Mouse (Mus musculus) lung, postnatal 0 days (tissue): Measurements from ENCODE around the gene Cbfb. TPM values are rescaled to one million over a fixed set of nuclear protein-coding genes. Genes with fewer than 3 reads are reported as not detected.

Experiments used
- ATAC-seq: fragments of 200-750 bp; cut with Nextera tagmentation; 2 replicates; pipeline ENCODE4 v1.8.0; 2017; ENCODE audit warnings: moderate library complexity
- DNase-seq: peaks from one replicate; pipeline ENCODE4 v3.0.0-alpha.2; 2016; ENCODE audit warnings: low spot score
- H3K27ac ChIP-seq: fragments of 300-500 bp; sonication (generic); 2 replicates; pipeline ENCODE4 v1.5.1; 2014; ENCODE audit warnings: antibody characterized with exemption, mild to moderate bottlenecking, low read length, mixed read lengths
- H3K27me3 ChIP-seq: fragments of 300-500 bp; sonication (generic); replicated peaks from 2 replicates; pipeline ENCODE4 v1.6.1; 2014; ENCODE audit warnings: low read length, mixed read lengths; ENCODE audit not compliant: insufficient read depth
- H3K36me3 ChIP-seq: fragments of 300-500 bp; sonication (generic); 2 replicates; pipeline ENCODE4 v1.6.1; 2014; ENCODE audit warnings: low read length, mixed read lengths; ENCODE audit not compliant: insufficient read depth
- H3K4me1 ChIP-seq: fragments of 300-500 bp; sonication (generic); 2 replicates; pipeline ENCODE4 v1.6.1; 2014; ENCODE audit warnings: antibody characterized with exemption, low read depth, low read length, mixed read lengths; ENCODE audit not compliant: insufficient read depth
- H3K4me2 ChIP-seq: fragments of 300-500 bp; sonication (generic); replicated peaks from 2 replicates; pipeline ENCODE4 v1.6.1; 2014; ENCODE audit warnings: low read depth, mild to moderate bottlenecking, low read length, moderate library complexity, mixed read lengths
- H3K4me3 ChIP-seq: fragments of 300-500 bp; sonication (generic); 2 replicates; pipeline ENCODE4 v1.5.1; 2014; ENCODE audit warnings: low read depth, low read length
- H3K9ac ChIP-seq: fragments of 300-500 bp; sonication (generic); replicated peaks from 2 replicates; pipeline ENCODE4 v1.6.1; 2014; ENCODE audit warnings: low read depth, mild to moderate bottlenecking
- H3K9me3 ChIP-seq: fragments of 300-500 bp; sonication (generic); 2 replicates; pipeline ENCODE4 v1.6.1; 2016; ENCODE audit warnings: low read length, mixed read lengths
- CTCF ChIP-seq: IDR thresholded peaks from 2 replicates; pipeline ENCODE4 v1.5.1; 2016; ENCODE audit warnings: antibody characterized with exemption, mild to moderate bottlenecking
- EP300 ChIP-seq: IDR thresholded peaks from 2 replicates; pipeline ENCODE4 v1.6.1; 2016; ENCODE audit warnings: antibody characterized with exemption, mild to moderate bottlenecking, control low read depth
- WGBS: fragments of 180-500 bp; shearing (Covaris S2); extraction: QIAGEN DNeasy Blood & Tissue Kit; methylation state at CpG from one replicate; pipeline ENCODE4 v1.1.7; 2014; 5-methylcytosine and 5-hydroxymethylcytosine counted together
- polyA plus RNA-seq: library from polyadenylated mRNA; unstranded; fragments of >200 nt; fragmentation: Nextera tagmentation; extraction: Ambion mirVana; gene quantifications from 2 replicates; pipeline ENCODE4 v1.2.1, GENCODE M21; 2015

The Cbfb gene
- polyA plus RNA-seq, 1 experiment from 2014 or later, result 29.0 TPM

DNA sequence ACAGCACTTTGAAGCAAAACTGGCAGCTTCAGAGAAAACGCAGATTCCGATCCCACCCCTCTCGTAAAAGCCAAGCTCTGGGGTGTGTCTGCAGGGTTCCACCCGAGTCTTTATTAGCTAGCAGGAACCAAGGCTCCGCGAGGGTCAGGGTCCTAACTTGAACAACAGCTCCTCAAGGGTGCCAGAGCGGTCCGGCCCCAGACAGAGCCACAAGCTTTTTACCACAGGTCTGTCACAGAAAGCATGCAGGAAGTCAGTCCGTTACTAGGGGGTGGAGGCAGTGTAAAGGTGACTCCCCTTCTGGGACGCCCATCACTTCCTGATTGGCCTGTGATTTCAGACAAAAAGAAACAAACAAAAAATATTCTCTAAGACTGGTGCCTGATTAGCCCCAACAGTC is 94.7 kb downstream of the Cbfb start:
- peaks cover 20% of the 10 kb centered on the region; the same call in 1 of the 2 replicates for H3K27me3 ChIP-seq
- ATAC-seq, result no peak
- H3K4me1 ChIP-seq, result peaks cover 27% of the 10 kb centered on the region
- 12% methylated on average over 10 of the region's 10 CpGs for WGBS
- no peak overlapping the region for H3K9ac ChIP-seq
- H3K4me3 ChIP-seq, result peak overlapping the region; percentile 63
- no peaks in the 10 kb centered on the region for H3K36me3 ChIP-seq
- peak overlapping the region; percentile 90 for H3K4me2 ChIP-seq
- no peaks in the 10 kb centered on the region for H3K9me3 ChIP-seq
- no peak for TF ChIP-seq CTCF
- TF ChIP-seq EP300, result no peak
- peak; percentile 64 for DNase-seq
- no peak overlapping the region for H3K27ac ChIP-seq

DNA sequence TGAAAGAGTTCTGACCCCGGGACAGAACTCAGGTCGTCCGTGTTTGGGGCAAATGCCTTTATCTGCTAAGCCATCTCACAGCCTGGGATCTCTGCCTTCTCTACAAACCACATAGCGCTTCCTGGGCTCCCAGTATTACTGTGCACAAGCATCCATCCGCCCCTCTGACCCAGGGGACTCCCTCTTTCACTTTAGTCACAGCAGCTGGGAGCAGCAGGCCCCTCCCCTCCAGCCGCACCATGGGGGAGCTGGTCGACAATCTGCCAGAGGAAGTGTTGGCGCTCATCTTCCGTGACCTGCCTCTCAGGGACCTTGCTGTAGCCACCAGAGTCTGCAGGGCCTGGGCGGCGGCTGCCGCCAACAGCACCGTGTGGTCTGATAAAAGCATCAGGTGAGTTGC is 96.3 kb downstream of the Cbfb start:
- Histone ChIP-seq H3K4me2 (no peak overlapping the region), H3K27ac (no peak overlapping the region), H3K4me1 (peaks cover 29% of the 10 kb centered on the region), H3K4me3 (no peak overlapping the region), H3K9ac (no peak overlapping the region), H3K9me3 (no peaks in the 10 kb centered on the region), H3K36me3 (no peaks in the 10 kb centered on the region), H3K27me3 (peaks cover 35% of the 10 kb centered on the region)
- ATAC-seq, result no peak
- WGBS, result 52% methylated on average over 13 of the region's 13 CpGs
- TF ChIP-seq CTCF (no peak), EP300 (no peak)
- DNase-seq, result no peak

Other genes with a start within 250 kb of the Cbfb start
- gene Ces2e, start 244.4 kb upstream of the Cbfb start, polyA plus RNA-seq, result 0.31 and 0.58 TPM in 2 replicates
- gene Ces2f, start 223.3 kb upstream of the Cbfb start, polyA plus RNA-seq, result not detected in 2 replicates
- 2.1 and 2.2 TPM in 2 replicates for gene Ces2g, start 209.0 kb upstream of the Cbfb start, polyA plus RNA-seq
- not detected in 2 replicates for gene Ces2h, start 169.8 kb upstream of the Cbfb start, polyA plus RNA-seq
- gene Ces3a, start 122.1 kb upstream of the Cbfb start, polyA plus RNA-seq, result not detected in 2 replicates
- not detected in 2 replicates for gene Ces3b, start 86.9 kb upstream of the Cbfb start, polyA plus RNA-seq
- not detected in 2 replicates for gene Ces4a, start 38.9 kb upstream of the Cbfb start, polyA plus RNA-seq
- 82.6 and 91.3 TPM in 2 replicates for gene D230025D16Rik, start 54.5 kb downstream of the Cbfb start, polyA plus RNA-seq
- 24.6 and 24.8 TPM in 2 replicates for gene B3gnt9, start 84.5 kb downstream of the Cbfb start, polyA plus RNA-seq
- gene Tradd, start 93.9 kb downstream of the Cbfb start, polyA plus RNA-seq, result 35.5 and 35.8 TPM in 2 replicates
- 6.0 and 6.6 TPM in 2 replicates for gene Fbxl8, start 94.0 kb downstream of the Cbfb start, polyA plus RNA-seq
- gene Hsf4, start 99.1 kb downstream of the Cbfb start, polyA plus RNA-seq, result 1.7 and 2.0 TPM in 2 replicates
- gene Nol3, start 105.5 kb downstream of the Cbfb start, polyA plus RNA-seq, result 1.3 and 1.5 TPM in 2 replicates
- 2.4 and 2.7 TPM in 2 replicates for gene 4931428F04Rik, start 119.2 kb downstream of the Cbfb start, polyA plus RNA-seq
- gene Exoc3l, start 125.4 kb downstream of the Cbfb start, polyA plus RNA-seq, result 34.5 and 34.6 TPM in 2 replicates
- gene E2f4, start 127.0 kb downstream of the Cbfb start, polyA plus RNA-seq, result 29.8 and 32.7 TPM in 2 replicates
- gene Elmo3, start 134.9 kb downstream of the Cbfb start, polyA plus RNA-seq, result 22.3 and 23.0 TPM in 2 replicates
- gene Lrrc29, start 155.6 kb downstream of the Cbfb start, polyA plus RNA-seq, result 4.2 and 7.5 TPM in 2 replicates
- 116 and 141 TPM in 2 replicates for gene Tmem208, start 155.7 kb downstream of the Cbfb start, polyA plus RNA-seq
- 8.7 and 10.5 TPM in 2 replicates for gene Fhod1, start 177.3 kb downstream of the Cbfb start, polyA plus RNA-seq
- gene Slc9a5, start 178.2 kb downstream of the Cbfb start, polyA plus RNA-seq, result 1.7 and 1.9 TPM in 2 replicates
- gene Plekhg4, start 202.6 kb downstream of the Cbfb start, polyA plus RNA-seq, result 0.20 and 0.26 TPM in 2 replicates
- 0.14 and 0.38 TPM in 2 replicates for gene Kctd19, start 242.8 kb downstream of the Cbfb start, polyA plus RNA-seq
- gene Lrrc36, start 242.9 kb downstream of the Cbfb start, polyA plus RNA-seq, result 3.7 and 3.9 TPM in 2 replicates